Mouse (Mus musculus): ENCODE results near the gene Erbb3.
"Not testable (repeated sequence)": the region's sequence is repeated elsewhere in the genome, so short reads cannot be mapped to it uniquely, and the experiment has no call there.

Gene Erbb3

GRCm38 (mm10) chr10:128579298-128579697 lies 10.2 kb downstream of the Erbb3 start:
- in situ Hi-C loops (cut with MboI; ENCODE audit: low pct_unique_long_range_greater_than_20kb in 1 of 2, low sequenced_read_pairs in 2 of 2, unreplicated experiment in 1 of 2) = no loop called here

GRCm38 (mm10) chr10:128578330-128578729 lies 11.1 kb downstream of the Erbb3 start:
- in situ Hi-C loops (cut with MboI; ENCODE audit: low pct_unique_long_range_greater_than_20kb in 1 of 2, low sequenced_read_pairs in 2 of 2, unreplicated experiment in 1 of 2) = no loop called here

- in situ Hi-C loops (cut with MboI; ENCODE audit: low pct_unique_long_range_greater_than_20kb in 1 of 2, low sequenced_read_pairs in 2 of 2, unreplicated experiment in 1 of 2) = no loop called here
These were observed 14.4 kb downstream of the Erbb3 start for GRCm38 (mm10) chr10:128575063-128575462.

- in situ Hi-C loops (cut with MboI; ENCODE audit: low pct_unique_long_range_greater_than_20kb in 1 of 2, low sequenced_read_pairs in 2 of 2, unreplicated experiment in 1 of 2) = no loop called here
These were observed 23.5 kb downstream of the Erbb3 start, which contains the start of gene Pa2g4 for GRCm38 (mm10) chr10:128565788-128566531. Gene Pa2g4, minus strand, starts transcription at chr10:128565987.

GRCm38 (mm10) chr10:128565206-128565787 lies 24.2 kb downstream of the Erbb3 start:
- in situ Hi-C loops (cut with MboI; ENCODE audit: low pct_unique_long_range_greater_than_20kb in 1 of 2, low sequenced_read_pairs in 2 of 2, unreplicated experiment in 1 of 2) = no loop called here

GRCm38 (mm10) chr10:128563544-128563943 lies 25.9 kb downstream of the Erbb3 start:
- in situ Hi-C loops (cut with MboI; ENCODE audit: low pct_unique_long_range_greater_than_20kb in 1 of 2, low sequenced_read_pairs in 2 of 2, unreplicated experiment in 1 of 2) = no loop called here

GRCm38 (mm10) chr10:128556963-128557362 lies 32.5 kb downstream of the Erbb3 start:
- in situ Hi-C loops (cut with MboI; ENCODE audit: low pct_unique_long_range_greater_than_20kb in 1 of 2, low sequenced_read_pairs in 2 of 2, unreplicated experiment in 1 of 2) = no loop called here

- in situ Hi-C loops (cut with MboI; ENCODE audit: low pct_unique_long_range_greater_than_20kb in 1 of 2, low sequenced_read_pairs in 2 of 2, unreplicated experiment in 1 of 2) = no loop called here
These were observed 33.2 kb downstream of the Erbb3 start for GRCm38 (mm10) chr10:128556286-128556685.

GRCm38 (mm10) chr10:128555567-128555966 lies 33.9 kb downstream of the Erbb3 start:
- in situ Hi-C loops (cut with MboI; ENCODE audit: low pct_unique_long_range_greater_than_20kb in 1 of 2, low sequenced_read_pairs in 2 of 2, unreplicated experiment in 1 of 2) = not testable (repeated sequence)

- in situ Hi-C loops (cut with MboI; ENCODE audit: low pct_unique_long_range_greater_than_20kb in 1 of 2, low sequenced_read_pairs in 2 of 2, unreplicated experiment in 1 of 2) = not testable (repeated sequence)
These were observed 39.2 kb downstream of the Erbb3 start for GRCm38 (mm10) chr10:128550144-128550823.

- in situ Hi-C loops (cut with MboI; ENCODE audit: low pct_unique_long_range_greater_than_20kb in 1 of 2, low sequenced_read_pairs in 2 of 2, unreplicated experiment in 1 of 2) = not testable (repeated sequence)
These were observed 39.8 kb downstream of the Erbb3 start for GRCm38 (mm10) chr10:128549682-128550057.

- in situ Hi-C loops (cut with MboI; ENCODE audit: low pct_unique_long_range_greater_than_20kb in 1 of 2, low sequenced_read_pairs in 2 of 2, unreplicated experiment in 1 of 2) = no loop called here
These were observed 40.3 kb downstream of the Erbb3 start, which contains the start of gene Rpl41 for GRCm38 (mm10) chr10:128548947-128549681. Gene Rpl41, minus strand, starts transcription at chr10:128549305.

GRCm38 (mm10) chr10:128548051-128548791 lies 41.2 kb downstream of the Erbb3 start:
- in situ Hi-C loops (cut with MboI; ENCODE audit: low pct_unique_long_range_greater_than_20kb in 1 of 2, low sequenced_read_pairs in 2 of 2, unreplicated experiment in 1 of 2) = not testable (repeated sequence)

GRCm38 (mm10) chr10:128547361-128548032 lies 42.0 kb downstream of the Erbb3 start, which contains the start of gene Zc3h10:
Gene Zc3h10, minus strand, starts transcription at chr10:128547774.
- in situ Hi-C loops (cut with MboI; ENCODE audit: low pct_unique_long_range_greater_than_20kb in 1 of 2, low sequenced_read_pairs in 2 of 2, unreplicated experiment in 1 of 2) = no loop called here

GRCm38 (mm10) chr10:128546787-128547186 lies 42.7 kb downstream of the Erbb3 start:
- in situ Hi-C loops (cut with MboI; ENCODE audit: low pct_unique_long_range_greater_than_20kb in 1 of 2, low sequenced_read_pairs in 2 of 2, unreplicated experiment in 1 of 2) = no loop called here

- in situ Hi-C loops (cut with MboI; ENCODE audit: low pct_unique_long_range_greater_than_20kb in 1 of 2, low sequenced_read_pairs in 2 of 2, unreplicated experiment in 1 of 2) = no loop called here
These were observed 43.1 kb downstream of the Erbb3 start for GRCm38 (mm10) chr10:128546361-128546760.

- in situ Hi-C loops (cut with MboI; ENCODE audit: low pct_unique_long_range_greater_than_20kb in 1 of 2, low sequenced_read_pairs in 2 of 2, unreplicated experiment in 1 of 2) = no loop called here
These were observed 43.9 kb downstream of the Erbb3 start for GRCm38 (mm10) chr10:128545570-128545898.

Measured in mouse embryonic stem cell (cell line).